7 mouse cellular contexts compared by ENCODE assay signal in genomic region chr11:50225611-50226378, GRCm38 (mm10). TPM values are rescaled to one million over a fixed set of nuclear protein-coding genes. Genes with fewer than 3 reads are reported as not detected.
DNase-seq lines count a peak whose midpoint lies in the region; ATAC-seq and TF ChIP-seq lines count a peak whose summit lies in the region.

No protein-coding gene starts in this region.

- 2% methylated on average over 33 of the region's 34 CpGs for WGBS in kidney, embryonic 16.5 days
- WGBS in stomach, postnatal 0 days = 3% methylated on average over 32 of the region's 34 CpGs

- peak; percentile 30; the same call in 1 of the 2 replicates for TF ChIP-seq CTCF in stomach, postnatal 0 days (IDR thresholded peaks at IDR 0.05; ENCODE audit: low read depth)

- no peaks in the 10 kb centered on the region for H3K9me3 ChIP-seq in kidney, embryonic 16.5 days (ENCODE audit: low read length)
- H3K9me3 ChIP-seq in stomach, postnatal 0 days (ENCODE audit: control insufficient read depth, low read length) = no peaks in the 10 kb centered on the region

- peak; percentile 17; the same call in 1 of the 2 replicates for ATAC-seq in kidney, embryonic 16.5 days (ENCODE audit: low FRiP score, low TSS enrichment)
- peak; percentile 30 for ATAC-seq in stomach, postnatal 0 days (ENCODE audit: low FRiP score, low TSS enrichment)

- H3K27me3 ChIP-seq in kidney, embryonic 16.5 days (ENCODE audit: insufficient read depth, low read length) = no peaks in the 10 kb centered on the region
- H3K27me3 ChIP-seq in stomach, postnatal 0 days (ENCODE audit: control insufficient read depth, insufficient read depth, low read length) = no peaks in the 10 kb centered on the region

- intact Hi-C loops in gastrocnemius, postnatal 36 days (cut with DNase I) = loop anchor here (2.0 kb wide), 2 partner anchors 15 to 63 kb away; partner anchors contain the start of genes Mgat4b and Sqstm1

- peak overlapping the region; percentile 97 for H3K9ac ChIP-seq in kidney, embryonic 16.5 days (replicated peaks; ENCODE audit: low read length)
- H3K9ac ChIP-seq in stomach, postnatal 0 days (ENCODE audit: low read length) = peak overlapping the region; percentile 94

- peak overlapping the region; percentile 85 for H3K27ac ChIP-seq in kidney, embryonic 16.5 days (ENCODE audit: low read length)
- H3K27ac ChIP-seq in stomach, postnatal 0 days (replicated peaks) = peak overlapping the region; percentile 93

- TF ChIP-seq EP300 in stomach, postnatal 0 days (optimal IDR thresholded peaks at IDR 0.05) = no peak

- DNase-seq in 3134 (ENCODE audit: extremely low read depth, insufficient read length, low spot score) = peak; percentile 77
- peak; percentile 52 for DNase-seq in CD4-positive, CD25-positive, alpha-beta regulatory T cell, adult 2 months (ENCODE audit: low read depth, low spot score)
- peak; percentile 75 to 77 for DNase-seq in cerebellum, postnatal 10 days
- peak; percentile 36 to 58 for DNase-seq in gastrocnemius, postnatal 36 days
- DNase-seq in lung, postnatal 4 days = peak; percentile 62 to 66
- DNase-seq in stomach, postnatal 0 days (ENCODE audit: low spot score) = peak; percentile 71

- peaks cover 55% of the 10 kb centered on the region for H3K4me1 ChIP-seq in kidney, embryonic 16.5 days (ENCODE audit: insufficient read depth, low read length)
- peaks cover 14% of the 10 kb centered on the region; the same call in 1 of the 2 replicates for H3K4me1 ChIP-seq in stomach, postnatal 0 days (replicated peaks; ENCODE audit: control insufficient read depth, insufficient read depth)

- peak overlapping the region; percentile 93 for H3K4me2 ChIP-seq in kidney, embryonic 16.5 days (replicated peaks; ENCODE audit: low read depth, low read length)
- peak overlapping the region; percentile 97 for H3K4me2 ChIP-seq in stomach, postnatal 0 days (replicated peaks; ENCODE audit: low read depth)

- peak overlapping the region; percentile 87 for H3K4me3 ChIP-seq in kidney, embryonic 16.5 days (ENCODE audit: low read length)
- peak overlapping the region; percentile 76 for H3K4me3 ChIP-seq in stomach, postnatal 0 days (ENCODE audit: low read depth, low read length)

- H3K36me3 ChIP-seq in kidney, embryonic 16.5 days (ENCODE audit: insufficient read depth, low read length) = no peaks in the 10 kb centered on the region
- no peaks in the 10 kb centered on the region for H3K36me3 ChIP-seq in stomach, postnatal 0 days (ENCODE audit: control insufficient read depth, insufficient read depth, low read length)

RNA-seq across cellular contexts. Expression of gene Ltc4s, which starts 12.6 kb away (rescaled TPM):
- 1 to 10 TPM; 1.4 to 1.9 TPM for total RNA-seq in gastrocnemius, postnatal 36 days (2021)
- 2.5 and 2.8 TPM in 2 replicates for polyA plus RNA-seq in kidney, embryonic 16.5 days (2015; fragmentation: Nextera tagmentation; extraction: Ambion mirVana)
- 13.2 and 13.8 TPM in 2 replicates for polyA plus RNA-seq in stomach, postnatal 0 days (2015; fragmentation: Nextera tagmentation; extraction: Ambion mirVana)

RNA-seq across cellular contexts. Expression of gene Mgat4b, which starts 15.1 kb away (rescaled TPM):
- total RNA-seq in gastrocnemius, postnatal 36 days (2021) = 10 to 100 TPM; 35.7 to 35.8 TPM
- polyA plus RNA-seq in kidney, embryonic 16.5 days (2015; fragmentation: Nextera tagmentation; extraction: Ambion mirVana) = 9.8 and 11.9 TPM in 2 replicates
- polyA plus RNA-seq in stomach, postnatal 0 days (2015; fragmentation: Nextera tagmentation; extraction: Ambion mirVana) = 30.8 and 32.6 TPM in 2 replicates

RNA-seq across cellular contexts. Expression of gene Sqstm1, which starts 15.2 kb away (rescaled TPM):
- 100 to 1,000 TPM; 421 to 471 TPM for total RNA-seq in gastrocnemius, postnatal 36 days (2021)
- polyA plus RNA-seq in kidney, embryonic 16.5 days (2015; fragmentation: Nextera tagmentation; extraction: Ambion mirVana) = 298 and 338 TPM in 2 replicates
- polyA plus RNA-seq in stomach, postnatal 0 days (2015; fragmentation: Nextera tagmentation; extraction: Ambion mirVana) = 211 and 220 TPM in 2 replicates

RNA-seq across cellular contexts. Expression of gene Mrnip, which starts 51.6 kb away (rescaled TPM):
- total RNA-seq in gastrocnemius, postnatal 36 days (2021) = 1 to 10 TPM; 2.4 to 2.6 TPM
- polyA plus RNA-seq in kidney, embryonic 16.5 days (2015; fragmentation: Nextera tagmentation; extraction: Ambion mirVana) = 21.7 and 23.2 TPM in 2 replicates
- 6.1 and 6.2 TPM in 2 replicates for polyA plus RNA-seq in stomach, postnatal 0 days (2015; fragmentation: Nextera tagmentation; extraction: Ambion mirVana)

Comparison
In these comparisons a context has a peak if more than half of its experiments do, and no peak if none do; other contexts are left out.
1. Peak in every context shown above with its lines: DNase-seq, ATAC-seq, H3K4me3 ChIP-seq and H3K27ac ChIP-seq.